Mouse (Mus musculus) activated CD4-positive, CD25-positive, alpha-beta regulatory T cell, adult 4 months (primary cell): ENCODE measurements around the gene Fhit. TPM values are rescaled to one million over a fixed set of nuclear protein-coding genes. Genes with fewer than 3 reads are reported as not detected.

Experiments
- ATAC-seq: one replicate; pipeline ENCODE4 v1.8.0; 2017
- polyA plus RNA-seq, 2 experiments: library from polyadenylated mRNA; unstranded; fragments of 100-300 nt; shearing (Covaris generic); gene quantifications; one replicate each; pipeline ENCODE4 v1.2.1; 2017

Fhit gene
- polyA plus RNA-seq, 2 experiments from 2014 or later, result 4.9 to 7.5 TPM

DNA sequence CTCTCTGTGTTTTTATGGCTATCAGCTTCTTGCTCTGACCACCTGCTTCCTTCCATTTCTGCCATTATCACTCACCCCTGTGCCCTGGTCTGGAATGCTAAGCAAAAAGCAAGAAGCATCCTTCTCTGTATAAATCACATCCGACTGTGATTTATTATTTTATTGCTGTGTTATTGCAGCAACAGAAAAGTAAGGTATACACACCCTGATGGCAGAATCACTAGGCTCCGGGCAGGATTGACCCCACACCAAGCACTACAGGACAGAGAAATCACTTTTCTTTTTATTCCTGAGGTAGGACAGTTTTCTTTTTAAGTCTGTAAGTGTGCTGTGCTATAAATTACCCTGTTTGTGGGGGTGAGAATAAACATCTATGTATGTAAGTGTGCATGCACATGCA, 460.1 kb downstream of the Fhit start:
- ATAC-seq, result no peak

DNA sequence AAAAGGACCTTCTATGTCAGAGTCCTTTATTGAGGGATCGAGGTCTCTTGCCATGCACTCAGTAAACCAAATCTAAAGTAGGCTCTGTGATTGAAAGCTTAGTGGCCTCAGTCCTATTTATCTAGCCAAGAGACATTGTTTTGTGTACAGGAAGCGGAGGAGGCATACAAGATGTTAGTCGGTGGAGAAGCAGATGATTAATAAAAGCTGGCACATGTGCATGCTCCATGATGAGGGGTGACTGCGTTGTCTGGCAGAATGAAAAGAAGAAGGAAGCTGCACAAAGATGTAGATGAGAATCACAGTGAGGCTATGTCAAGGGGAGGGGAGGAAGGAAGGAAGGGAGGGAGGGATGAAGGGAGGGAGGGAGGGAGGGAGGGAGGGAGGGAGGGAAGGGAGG, 481.8 kb downstream of the Fhit start:
- no peak for ATAC-seq

DNA sequence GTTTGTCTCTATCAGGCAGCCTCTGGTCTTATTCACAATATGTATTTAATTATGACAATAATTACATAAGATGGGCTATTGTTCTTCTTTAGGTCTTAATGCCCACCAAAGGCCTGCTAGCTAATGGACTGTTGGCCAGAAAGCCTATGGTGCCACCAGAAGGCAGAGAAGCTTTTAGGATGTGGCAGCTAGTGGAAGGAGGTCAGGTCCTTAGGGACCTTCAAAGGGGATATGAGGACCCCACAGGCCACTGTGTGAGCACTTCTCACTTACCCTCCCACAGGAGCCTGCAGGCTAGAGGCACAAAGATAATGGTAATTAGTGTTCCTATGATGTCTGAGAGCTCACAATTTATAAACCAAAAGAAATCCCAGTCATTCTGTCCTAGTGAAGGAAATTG, 482.2 kb downstream of the Fhit start:
- ATAC-seq, result no peak

DNA sequence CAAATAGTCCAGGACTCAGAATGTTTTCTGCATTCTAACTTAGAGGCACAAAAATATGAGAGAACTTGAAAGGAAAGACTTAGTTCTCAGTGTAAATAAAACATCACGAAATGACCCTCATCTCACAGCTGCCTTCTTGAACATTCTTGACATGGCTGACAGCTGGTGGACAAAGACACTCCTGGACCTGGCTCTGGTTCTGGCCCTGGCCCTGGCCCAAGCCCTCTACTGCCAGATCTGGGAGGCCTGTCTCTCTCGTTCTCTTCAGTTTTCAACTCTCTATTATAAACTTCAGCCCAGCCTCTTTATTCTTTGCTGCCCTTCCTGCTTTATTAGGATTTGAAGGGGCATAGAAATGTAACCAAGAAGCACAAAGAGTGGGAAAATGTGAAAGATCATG, 484.2 kb downstream of the Fhit start:
- no peak for ATAC-seq

DNA sequence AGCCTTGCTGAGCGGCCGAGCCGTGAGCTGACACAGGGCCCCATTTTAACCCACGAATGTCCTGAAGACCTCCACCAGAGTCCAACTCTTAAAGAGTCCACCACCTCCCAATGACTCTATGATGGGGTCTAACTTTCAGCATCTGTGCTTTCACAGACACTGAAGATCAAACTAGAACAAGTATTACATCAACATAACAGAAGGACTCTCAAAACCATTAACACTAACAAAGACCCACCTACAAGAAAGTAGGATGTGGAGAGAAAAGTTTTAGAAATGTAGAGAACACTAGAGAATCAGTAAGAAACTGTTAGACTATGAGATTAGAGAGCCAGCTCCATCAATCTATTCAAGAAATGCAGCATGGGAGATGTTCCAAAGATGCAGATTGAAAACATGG, 501.6 kb downstream of the Fhit start:
- no peak for ATAC-seq

DNA sequence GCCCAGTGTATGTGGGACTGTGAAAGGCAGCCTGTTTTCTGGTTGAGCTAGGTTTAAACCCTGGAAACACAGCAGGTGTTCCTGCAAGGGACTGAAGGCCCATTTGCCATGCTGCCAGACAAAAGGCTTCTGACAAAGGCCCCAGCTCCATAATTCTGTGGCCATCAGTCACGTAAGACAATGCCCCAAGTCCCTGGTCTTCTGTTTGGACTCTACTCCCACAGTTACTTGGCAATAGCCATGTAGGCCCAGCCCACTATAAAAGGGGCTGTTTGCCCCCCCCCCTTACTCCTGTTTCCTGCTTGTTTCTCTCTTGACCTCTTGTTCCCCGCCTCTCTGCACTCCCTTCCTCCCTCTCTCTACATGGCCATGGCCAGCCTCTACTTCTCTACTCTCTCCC, 502.5 kb downstream of the Fhit start:
- no peak for ATAC-seq

DNA sequence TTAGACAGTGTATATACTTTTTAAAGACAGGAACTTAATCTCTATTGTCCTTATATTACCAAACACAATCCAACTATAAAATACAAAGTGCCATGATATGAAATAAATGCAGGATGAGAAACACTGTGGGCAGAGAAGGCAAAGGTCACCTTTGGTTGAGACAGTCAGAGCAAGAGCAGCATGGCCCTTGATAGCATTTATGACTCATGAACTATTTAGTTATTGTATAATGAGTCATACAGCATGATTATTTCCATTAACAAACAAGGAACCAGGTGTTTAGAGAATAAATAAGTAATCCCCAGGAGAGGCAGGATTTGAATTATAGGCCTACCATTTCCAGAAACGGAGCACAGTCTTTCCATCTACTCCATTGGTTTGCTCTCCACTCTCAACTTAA, 503.6 kb downstream of the Fhit start:
- ATAC-seq, result no peak

DNA sequence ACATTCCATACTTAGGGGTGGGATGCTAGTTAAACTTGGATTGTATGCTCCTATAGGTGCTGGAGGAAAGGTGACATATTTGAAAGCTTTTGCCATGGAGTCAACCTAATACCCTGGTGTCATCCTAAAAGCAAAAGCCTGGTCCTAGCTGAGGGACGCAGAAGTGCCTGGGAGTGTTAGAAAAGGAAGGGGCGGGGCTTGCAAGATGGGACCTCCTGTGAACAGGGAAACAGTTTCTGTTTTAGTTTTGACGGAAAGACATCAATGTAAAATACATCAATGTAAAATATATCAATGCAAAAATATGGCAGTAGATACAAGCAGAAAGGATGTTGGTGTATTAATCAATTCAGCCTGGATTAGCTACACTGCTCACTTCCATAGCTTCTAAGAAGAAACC, 504.5 kb downstream of the Fhit start:
- ATAC-seq, result peak; percentile 61

DNA sequence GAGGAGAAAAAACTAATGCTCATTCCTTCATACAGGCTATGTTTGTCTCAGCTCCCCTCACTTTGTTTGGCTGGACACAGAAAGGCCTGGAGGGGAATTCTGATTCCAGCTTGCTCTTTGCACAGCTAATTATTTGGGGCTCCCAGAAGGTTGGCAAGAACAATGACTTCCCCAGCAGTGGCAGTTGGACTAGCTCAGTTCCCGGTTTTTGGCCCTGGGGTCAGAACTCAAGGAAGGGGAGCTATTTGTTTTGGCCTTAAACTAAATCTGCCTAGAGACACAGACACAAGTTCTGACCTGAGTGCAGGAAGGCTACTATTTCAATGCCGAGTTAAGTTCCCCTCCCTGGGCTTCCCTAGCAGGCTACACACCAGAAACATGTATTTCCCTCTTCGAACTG, 506.0 kb downstream of the Fhit start:
- ATAC-seq, result no peak

DNA sequence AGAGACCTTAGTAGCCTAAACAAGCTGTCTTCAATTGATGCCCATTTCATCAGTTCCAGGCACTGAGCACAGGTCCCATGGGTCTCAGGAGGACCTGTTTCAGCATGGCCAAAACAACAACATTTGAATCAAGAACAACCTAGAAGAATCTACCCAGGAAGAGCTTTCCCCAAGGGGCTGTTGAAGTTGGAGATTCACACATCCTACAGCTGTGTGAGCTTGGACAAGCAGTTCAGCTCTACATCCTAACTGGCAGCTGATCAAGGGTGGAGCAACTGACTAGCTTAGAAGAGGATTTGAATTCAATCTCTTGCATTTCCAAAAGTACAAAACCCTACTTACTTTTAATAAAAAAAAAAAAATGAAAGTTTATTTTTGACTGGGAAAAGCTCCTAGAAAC, 514.0 kb downstream of the Fhit start:
- ATAC-seq, result no peak

DNA sequence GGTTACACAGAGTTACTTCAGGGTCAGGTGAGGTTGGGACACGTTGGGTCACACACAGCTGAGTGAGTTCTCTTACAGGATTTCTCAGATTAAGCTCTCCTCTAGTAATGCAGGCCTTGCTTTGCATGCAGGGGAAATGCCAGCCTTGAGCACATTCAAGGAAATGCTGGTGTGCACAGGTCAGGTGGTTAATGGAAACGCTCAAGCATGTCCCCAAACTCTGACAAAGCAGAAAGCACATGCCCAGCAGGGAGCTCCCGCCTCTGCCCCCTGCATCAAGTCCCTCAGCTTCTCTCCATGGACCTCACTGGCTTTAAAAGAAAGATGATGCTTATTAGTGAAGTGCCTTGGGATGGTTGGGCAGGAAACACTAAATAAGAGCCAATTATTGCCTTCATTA, 530.1 kb downstream of the Fhit start:
- ATAC-seq, result no peak

DNA sequence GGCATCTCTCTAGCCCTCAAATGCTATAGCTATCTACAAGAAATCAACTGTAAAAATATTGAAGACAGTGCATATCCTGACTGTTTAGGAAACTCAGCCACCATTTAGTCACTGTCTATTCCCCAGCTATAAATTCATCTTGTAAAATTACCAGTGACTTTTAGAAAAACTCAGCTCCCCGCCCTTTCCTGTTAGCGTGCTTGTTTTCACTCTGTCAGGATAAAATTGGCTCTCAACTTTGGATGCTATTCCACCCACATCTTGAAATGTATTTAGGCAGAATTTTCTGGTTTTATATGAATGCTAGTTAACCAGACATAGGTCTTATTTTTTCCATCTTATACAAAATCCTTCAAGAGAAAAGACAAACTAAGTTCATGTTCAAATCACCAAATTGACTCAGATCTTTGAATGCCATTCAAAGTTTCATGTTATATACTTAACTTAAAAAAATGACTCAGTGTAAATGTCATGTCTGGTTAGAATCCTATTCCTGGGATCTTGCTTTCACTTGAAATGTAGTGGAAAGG, 530.9 kb downstream of the Fhit start:
- ATAC-seq, result no peak

DNA sequence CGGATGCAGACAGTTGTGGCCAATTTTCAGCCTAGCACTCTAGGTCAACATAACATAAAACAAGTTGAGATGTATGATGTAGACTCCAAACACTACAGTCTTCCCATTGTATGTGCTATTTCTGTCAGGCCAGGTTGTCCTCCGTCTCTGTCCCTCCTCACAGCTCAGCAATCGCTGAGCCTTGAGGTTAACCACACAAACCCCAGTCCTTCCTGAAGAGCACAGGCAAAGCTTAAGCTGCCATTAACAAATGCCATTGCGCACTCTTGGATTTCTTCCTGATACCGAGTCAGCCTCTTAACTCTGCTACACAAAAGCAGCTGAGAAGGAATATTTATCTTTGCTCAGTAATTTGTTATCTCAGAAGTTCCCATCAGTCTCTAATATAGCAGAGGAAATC, 568.4 kb downstream of the Fhit start:
- ATAC-seq, result no peak

DNA sequence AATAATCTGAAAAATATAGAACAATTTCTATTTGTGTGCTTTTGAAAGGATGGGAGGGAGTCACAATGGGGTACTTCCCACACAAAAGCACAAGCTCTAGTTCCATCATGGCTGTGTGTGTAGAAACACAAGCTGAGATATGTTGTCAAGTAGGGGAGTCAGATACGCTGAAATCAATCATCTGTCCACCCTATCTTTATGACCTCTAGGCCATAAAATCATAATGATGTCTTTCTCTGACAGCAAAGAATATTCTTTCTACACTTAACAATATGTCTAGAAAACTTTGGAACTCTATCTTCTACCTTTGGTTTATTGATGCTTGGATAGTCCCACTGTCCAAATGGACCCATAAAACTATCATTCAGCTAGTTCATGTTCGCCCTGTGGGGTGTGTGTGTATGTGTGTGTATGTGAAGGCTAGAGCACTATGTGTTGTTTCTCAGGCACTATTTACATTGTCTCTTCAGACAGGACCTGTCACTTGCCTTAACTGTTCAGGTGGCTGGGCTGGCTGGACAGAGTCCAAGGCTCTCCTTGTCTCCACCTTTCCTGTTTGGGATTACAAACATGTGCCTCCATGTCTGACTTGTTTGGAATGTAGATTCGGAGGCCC, 592.8 kb downstream of the Fhit start:
- ATAC-seq, result no peak

DNA sequence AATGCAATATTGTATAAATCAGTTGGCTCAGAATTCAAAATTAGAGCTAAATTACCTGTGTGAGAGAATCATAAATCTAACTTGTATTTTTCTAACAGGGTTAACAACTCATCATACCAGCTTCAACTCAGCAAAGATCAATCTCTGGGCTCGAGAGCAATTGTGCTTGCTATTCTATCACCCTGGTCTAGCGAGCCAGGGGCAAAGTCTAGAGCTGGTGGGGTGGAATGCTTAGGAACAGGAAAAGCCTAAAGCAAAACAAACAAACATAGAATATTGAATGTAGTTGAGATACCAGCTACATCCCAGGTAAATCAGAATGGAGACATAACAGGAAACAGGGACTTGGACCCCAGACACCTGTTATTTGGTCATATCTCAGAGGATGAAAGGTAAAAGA, 594.1 kb downstream of the Fhit start:
- no peak for ATAC-seq

DNA sequence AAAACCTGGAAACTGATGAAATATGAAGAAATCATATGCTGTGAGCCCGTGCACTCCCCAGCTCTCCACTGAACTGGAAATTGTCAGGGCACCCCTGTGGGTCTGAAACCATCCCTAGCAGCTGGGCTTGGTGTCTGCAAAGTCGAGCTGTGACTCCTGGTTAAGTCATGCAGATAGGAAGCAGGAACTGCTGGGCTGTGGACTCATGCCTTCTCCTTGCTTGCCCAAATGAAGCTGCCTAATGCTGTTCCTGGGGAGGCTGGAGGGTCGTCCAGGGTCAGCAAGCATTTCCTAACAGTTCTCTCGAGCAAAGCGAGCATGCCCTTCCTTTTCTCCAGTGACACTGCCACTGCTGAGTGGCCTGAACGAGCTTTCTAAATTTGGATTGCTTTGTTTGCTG, 607.1 kb downstream of the Fhit start:
- no peak for ATAC-seq

DNA sequence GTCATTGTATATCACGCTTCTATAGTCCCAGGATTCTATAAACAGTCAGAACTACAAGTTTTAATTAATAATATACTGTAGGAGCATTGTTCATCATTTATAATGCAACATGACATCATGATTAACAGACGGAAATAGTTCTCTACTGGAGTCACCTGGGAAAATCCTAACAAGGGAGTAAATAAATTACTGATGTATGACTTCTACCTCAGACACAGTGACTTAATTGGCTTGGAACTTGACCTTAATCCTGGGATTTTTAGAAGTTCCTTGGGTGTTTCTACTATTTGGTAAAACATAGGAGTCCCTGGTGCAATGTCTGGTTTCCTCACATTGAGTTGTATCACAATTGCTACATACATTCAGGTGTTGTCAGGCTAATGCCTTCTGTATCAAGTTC, 613.2 kb downstream of the Fhit start:
- ATAC-seq, result no peak

DNA sequence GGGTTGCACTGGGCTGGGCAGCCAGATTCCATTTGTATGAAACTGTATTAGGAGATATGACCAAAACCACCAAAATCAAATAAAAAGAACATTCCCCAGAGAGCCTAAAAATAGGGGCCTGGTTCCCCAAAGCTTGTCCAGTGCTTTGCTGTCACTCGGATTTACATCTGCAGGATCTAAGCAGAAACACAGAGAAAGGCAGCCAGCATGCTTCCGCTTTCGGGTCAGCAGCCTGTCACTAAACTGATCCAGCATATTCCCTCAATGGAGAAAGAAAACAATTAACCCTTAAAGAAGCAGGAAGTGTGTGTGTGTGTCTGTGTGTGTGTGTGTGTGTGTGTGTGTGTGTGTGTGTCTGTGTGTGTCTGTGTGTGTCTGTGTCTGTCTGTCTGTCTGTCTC, 615.9 kb downstream of the Fhit start:
- no peak for ATAC-seq

DNA sequence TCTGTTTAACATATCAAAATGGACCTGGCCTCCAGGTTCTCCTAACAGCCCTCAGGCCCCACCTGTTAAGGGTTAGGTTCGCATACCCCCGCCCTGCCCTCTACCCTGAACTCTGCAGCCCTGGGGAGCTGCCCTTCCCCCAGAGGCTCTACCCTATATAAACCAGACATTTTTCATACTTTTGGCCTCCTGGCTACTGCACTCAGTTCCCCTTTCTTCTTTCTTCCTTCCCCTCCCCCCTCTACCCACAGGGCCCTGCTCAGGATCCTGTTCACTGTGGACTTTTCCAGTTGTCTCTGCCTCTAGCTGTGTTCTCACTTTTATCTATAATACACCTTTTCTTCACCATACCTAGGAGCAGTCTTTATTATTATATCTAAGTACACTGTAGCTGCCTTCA, 627.0 kb downstream of the Fhit start:
- ATAC-seq, result no peak

DNA sequence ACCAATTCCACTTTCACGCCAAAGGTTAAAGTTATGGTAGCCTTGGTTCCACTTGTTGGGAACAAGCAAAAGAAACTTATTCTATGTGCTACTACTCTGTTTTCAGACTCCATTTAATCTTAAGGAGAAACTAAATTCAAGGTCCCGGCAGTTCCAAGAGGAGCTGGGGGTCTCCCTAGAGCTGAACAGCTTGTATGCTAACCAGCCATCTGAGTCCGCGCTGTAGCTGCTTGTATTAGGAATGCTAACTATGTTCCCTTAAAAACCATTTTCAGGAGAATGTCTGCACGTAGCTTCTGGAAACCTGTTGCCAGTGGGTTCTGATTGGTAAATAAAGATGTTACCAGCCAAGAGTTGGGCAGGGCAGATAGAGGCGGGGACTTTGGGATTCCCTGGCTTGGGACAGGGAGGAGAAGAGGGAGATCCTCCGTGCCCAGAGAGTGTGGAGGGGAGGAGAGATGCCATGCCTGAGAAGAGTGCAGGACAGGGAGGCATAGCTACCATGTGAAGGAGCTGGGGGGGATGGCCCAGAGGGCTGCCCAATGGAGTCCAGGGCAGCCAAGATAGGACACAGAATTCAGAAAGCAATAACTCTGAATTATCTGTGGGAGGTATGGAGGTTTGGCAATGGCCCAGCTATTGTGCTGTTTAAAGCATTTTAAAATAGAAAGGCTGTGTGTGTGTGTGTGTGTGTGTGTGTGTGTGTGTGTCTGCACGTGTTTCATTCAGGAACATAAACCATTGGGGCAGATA, 629.9 kb downstream of the Fhit start:
- ATAC-seq, result no peak

DNA sequence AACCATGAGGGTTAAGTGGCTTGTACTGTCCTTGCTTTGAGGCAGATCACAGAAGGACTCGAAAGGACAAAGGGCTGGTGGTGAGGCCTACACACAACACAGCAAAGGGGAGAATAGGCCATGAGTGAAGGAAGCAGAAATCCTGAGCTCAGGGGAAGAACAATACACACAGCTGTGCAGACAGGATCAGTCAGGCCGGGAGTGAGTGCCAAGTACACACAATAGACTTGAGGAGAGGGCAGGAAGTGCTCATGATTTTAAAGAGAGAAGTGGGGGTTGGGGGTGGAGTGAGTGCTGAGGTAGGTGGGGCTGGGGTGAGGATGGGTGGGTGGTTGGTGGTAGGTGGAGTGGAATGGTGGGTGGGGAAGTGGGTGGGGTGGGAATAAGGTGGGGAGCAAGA, 635.0 kb downstream of the Fhit start:
- peak; percentile 36 for ATAC-seq

DNA sequence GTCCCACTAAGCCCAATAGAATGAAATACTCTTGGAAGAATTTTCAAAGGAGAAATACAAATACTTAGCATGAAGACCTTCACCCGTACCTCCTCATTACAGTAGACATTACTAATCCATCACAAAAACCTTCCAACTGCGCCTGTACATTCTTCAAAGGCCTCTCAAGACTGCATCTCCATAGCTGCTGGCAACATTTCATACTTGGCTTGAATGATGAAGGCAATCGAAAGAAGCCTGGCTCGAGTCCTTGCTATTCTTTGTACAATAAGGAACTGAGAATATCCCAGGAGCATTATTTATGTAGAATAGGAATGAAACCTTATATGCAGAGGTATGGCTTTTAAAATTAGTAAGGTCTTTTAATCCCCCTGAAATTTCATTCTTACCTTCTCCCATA, 636.0 kb downstream of the Fhit start:
- ATAC-seq, result no peak

DNA sequence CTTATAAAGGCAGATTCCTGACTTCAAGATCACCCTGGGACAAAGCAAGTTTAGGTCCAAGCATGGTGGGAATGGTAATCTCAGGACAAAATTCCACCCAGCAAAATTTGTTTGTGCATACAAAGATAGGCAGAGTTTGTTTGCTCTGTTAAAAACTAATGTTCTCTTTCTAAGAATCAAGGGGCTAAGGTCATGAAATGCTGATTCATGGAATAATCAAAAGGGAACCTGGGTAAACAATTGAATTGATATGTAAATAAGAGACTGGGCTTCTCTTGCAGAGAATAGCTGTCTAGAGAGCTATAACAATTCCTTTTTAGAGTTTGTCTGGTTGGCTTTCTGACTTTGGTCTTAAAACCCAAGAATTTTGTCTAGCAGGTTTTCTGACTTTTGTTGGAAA, 647.8 kb downstream of the Fhit start:
- no peak for ATAC-seq

DNA sequence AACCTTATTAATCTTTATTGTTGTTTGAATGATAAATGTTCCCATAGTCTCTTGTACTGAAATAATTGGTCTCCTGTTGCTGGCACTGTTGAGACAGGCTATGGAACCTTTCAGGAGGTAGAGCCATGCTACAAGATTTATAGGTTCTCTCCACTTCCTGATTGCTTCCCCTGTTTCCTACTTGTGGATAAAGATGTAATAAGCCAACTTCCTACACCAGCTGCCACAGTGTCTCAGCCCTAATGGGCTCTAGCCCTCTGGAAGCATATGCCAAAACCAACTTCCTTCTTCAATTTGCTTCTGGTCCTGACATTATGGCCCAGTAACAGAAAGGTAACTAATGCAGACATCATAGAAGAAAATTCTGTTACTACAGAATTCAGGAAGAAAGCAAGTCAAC, 652.6 kb downstream of the Fhit start:
- ATAC-seq, result no peak

DNA sequence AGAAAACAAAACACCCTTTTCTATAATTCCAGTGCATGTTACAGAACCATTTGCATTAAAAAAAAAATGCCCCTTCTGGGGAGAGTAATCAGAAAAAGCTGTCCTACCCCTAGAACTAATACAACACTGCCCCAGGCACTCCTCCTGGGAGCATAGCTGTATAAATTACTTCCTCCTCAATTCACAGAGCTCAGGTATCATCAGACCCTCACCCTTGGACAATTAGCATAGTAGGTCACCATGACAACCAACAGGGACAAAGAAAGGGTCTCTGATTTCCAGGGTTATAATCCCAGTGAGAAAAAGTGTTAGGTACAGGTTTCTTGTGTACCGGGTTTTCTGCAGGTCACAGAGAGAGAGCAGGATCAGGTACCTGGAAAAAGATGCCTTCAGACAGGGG, 654.3 kb downstream of the Fhit start:
- ATAC-seq, result no peak
